Mouse (Mus musculus): ENCODE results near the gene Arl4d. TPM values are rescaled to one million over a fixed set of nuclear protein-coding genes. Genes with fewer than 3 reads are reported as not detected.

Arl4d gene
- polyA plus RNA-seq, 1 experiment = 2.5 TPM

DNA sequence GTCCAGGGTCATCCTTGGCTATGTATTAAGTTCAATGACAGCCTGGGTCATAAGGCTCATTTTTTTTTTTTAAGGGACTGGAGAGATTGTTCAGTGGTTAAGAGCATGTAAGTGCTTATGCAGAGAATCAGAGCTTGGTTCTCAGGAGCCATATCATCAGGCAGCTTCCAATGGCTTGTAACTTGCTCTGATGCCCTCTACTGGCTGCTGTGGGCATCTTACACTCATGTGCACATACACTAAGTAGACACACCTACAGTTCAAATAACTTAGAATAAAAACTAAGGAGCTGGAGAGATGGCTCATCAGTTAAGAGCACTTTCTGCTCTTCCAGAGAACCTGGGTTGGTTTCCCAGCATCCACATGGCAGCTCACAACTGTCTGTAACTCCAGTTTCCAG, 32.8 kb downstream of the Arl4d start:
- H3K79me3 ChIP-seq (ENCODE audit: low read depth) = no peaks in the 10 kb centered on the region
- no peak overlapping the region for H3ac ChIP-seq (ENCODE audit: control insufficient read depth, insufficient read length, low read depth)
- no peak overlapping the region for H3K4me3 ChIP-seq (ENCODE audit: insufficient read depth, poor library complexity, severe bottlenecking)
- no peaks in the 10 kb centered on the region for H3K79me2 ChIP-seq (ENCODE audit: control insufficient read depth, insufficient read depth)
- no peaks in the 10 kb centered on the region for H3K27me3 ChIP-seq (ENCODE audit: control insufficient read depth, insufficient read depth, insufficient read length)
- TF ChIP-seq USF1 (IDR thresholded peaks at IDR 0.05; ENCODE audit: low read depth) = no peak
- TF ChIP-seq MAX (IDR thresholded peaks at IDR 0.05) = no peak
- TF ChIP-seq MYOG (IDR thresholded peaks at IDR 0.05; ENCODE audit: control insufficient read depth, extremely low read depth, insufficient read length) = no peak
- TF ChIP-seq MYOD1 (IDR thresholded peaks at IDR 0.05; ENCODE audit: control insufficient read depth, insufficient read length, low read depth) = no peak
- TF ChIP-seq FOSL1 (IDR thresholded peaks at IDR 0.05; ENCODE audit: insufficient read depth, low read length, poor library complexity, severe bottlenecking) = no peak
- no peak for TF ChIP-seq CTCF (IDR thresholded peaks at IDR 0.05; ENCODE audit: control insufficient read depth, insufficient read depth, insufficient read length)
- TF ChIP-seq CEBPB (IDR thresholded peaks at IDR 0.05; ENCODE audit: low read depth) = no peak
- H3K36me3 ChIP-seq (ENCODE audit: control insufficient read depth, insufficient read depth) = no peaks in the 10 kb centered on the region

DNA sequence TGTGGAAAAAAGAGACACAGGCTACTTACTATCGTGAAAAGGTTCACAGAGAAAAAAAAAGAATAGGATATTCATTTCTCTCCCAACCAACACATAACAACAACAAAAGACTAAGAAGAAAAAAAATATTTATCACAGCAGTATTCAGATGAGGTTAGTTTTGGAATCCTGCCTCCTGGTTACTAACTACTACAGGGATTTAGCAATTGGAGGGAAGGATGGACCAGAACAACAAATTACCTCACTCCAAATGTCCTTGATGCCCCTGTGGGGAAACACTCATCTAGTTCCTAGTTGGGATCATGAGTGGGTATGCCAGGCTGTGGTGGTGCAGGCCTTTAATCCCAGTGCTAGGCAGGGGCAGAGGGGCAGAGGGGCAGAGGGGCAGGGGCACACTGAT, 34.2 kb downstream of the Arl4d start:
- no peaks in the 10 kb centered on the region for H3K27me3 ChIP-seq (ENCODE audit: control insufficient read depth, insufficient read depth, insufficient read length)
- no peaks in the 10 kb centered on the region for H3K36me3 ChIP-seq (ENCODE audit: control insufficient read depth, insufficient read depth)
- TF ChIP-seq USF1 (IDR thresholded peaks at IDR 0.05; ENCODE audit: low read depth) (no peak), FOSL1 (IDR thresholded peaks at IDR 0.05; ENCODE audit: insufficient read depth, low read length, poor library complexity, severe bottlenecking) (no peak), CTCF (IDR thresholded peaks at IDR 0.05; ENCODE audit: control insufficient read depth, insufficient read depth, insufficient read length) (no peak), MYOD1 (IDR thresholded peaks at IDR 0.05; ENCODE audit: control insufficient read depth, insufficient read length, low read depth) (no peak), MYOG (IDR thresholded peaks at IDR 0.05; ENCODE audit: control insufficient read depth, extremely low read depth, insufficient read length) (no peak), CEBPB (IDR thresholded peaks at IDR 0.05; ENCODE audit: low read depth) (no peak), MAX (IDR thresholded peaks at IDR 0.05) (no peak)
- no peaks in the 10 kb centered on the region for H3K79me3 ChIP-seq (ENCODE audit: low read depth)
- H3K4me3 ChIP-seq (ENCODE audit: insufficient read depth, poor library complexity, severe bottlenecking) = no peak overlapping the region
- H3K79me2 ChIP-seq (ENCODE audit: control insufficient read depth, insufficient read depth) = no peaks in the 10 kb centered on the region
- H3ac ChIP-seq (ENCODE audit: control insufficient read depth, insufficient read length, low read depth) = no peak overlapping the region

DNA sequence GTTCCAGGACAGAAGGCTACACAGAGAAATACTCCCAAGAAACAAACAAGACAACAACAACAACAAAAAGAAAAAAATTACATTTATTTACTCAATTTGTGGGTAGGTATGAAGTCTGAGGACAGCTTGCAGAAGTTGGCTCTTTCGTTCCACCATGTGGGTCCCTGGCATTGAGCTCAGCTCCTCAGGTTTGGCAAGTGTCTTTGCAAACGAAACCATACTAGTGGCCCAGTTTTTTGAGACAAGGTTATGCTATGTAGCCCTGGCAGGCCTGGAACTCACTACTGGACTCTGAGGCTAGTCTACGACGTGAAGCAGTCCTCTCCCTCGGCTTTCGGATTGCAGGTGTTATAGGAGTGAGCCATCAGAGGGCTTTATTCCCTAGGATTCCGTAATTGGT, 34.6 kb downstream of the Arl4d start:
- no peak overlapping the region for H3ac ChIP-seq (ENCODE audit: control insufficient read depth, insufficient read length, low read depth)
- H3K79me2 ChIP-seq (ENCODE audit: control insufficient read depth, insufficient read depth) = no peaks in the 10 kb centered on the region
- H3K4me3 ChIP-seq (ENCODE audit: insufficient read depth, poor library complexity, severe bottlenecking) = no peak overlapping the region
- H3K79me3 ChIP-seq (ENCODE audit: low read depth) = no peaks in the 10 kb centered on the region
- TF ChIP-seq MYOG (IDR thresholded peaks at IDR 0.05; ENCODE audit: control insufficient read depth, extremely low read depth, insufficient read length) = no peak
- H3K36me3 ChIP-seq (ENCODE audit: control insufficient read depth, insufficient read depth) = no peaks in the 10 kb centered on the region
- H3K27me3 ChIP-seq (ENCODE audit: control insufficient read depth, insufficient read depth, insufficient read length) = no peaks in the 10 kb centered on the region

- Histone ChIP-seq H3ac (ENCODE audit: control insufficient read depth, insufficient read length, low read depth) (peak overlapping the region; percentile 24), H3K79me2 (ENCODE audit: control insufficient read depth, insufficient read depth) (no peaks in the 10 kb centered on the region), H3K79me3 (ENCODE audit: low read depth) (no peaks in the 10 kb centered on the region), H3K36me3 (ENCODE audit: control insufficient read depth, insufficient read depth) (no peaks in the 10 kb centered on the region), H3K4me3 (ENCODE audit: insufficient read depth, poor library complexity, severe bottlenecking) (no peak overlapping the region), H3K27me3 (ENCODE audit: control insufficient read depth, insufficient read depth, insufficient read length) (no peaks in the 10 kb centered on the region)
- TF ChIP-seq MAX (IDR thresholded peaks at IDR 0.05) = peak; percentile 82
- no peak for TF ChIP-seq CTCF (IDR thresholded peaks at IDR 0.05; ENCODE audit: control insufficient read depth, insufficient read depth, insufficient read length)
These were observed 35.1 kb downstream of the Arl4d start for GRCm38 (mm10) chr11:101700446-101700845.

GRCm38 (mm10) chr11:101704081-101704480, 38.7 kb downstream of the Arl4d start:
- TF ChIP-seq MAX (IDR thresholded peaks at IDR 0.05) = no peak
- TF ChIP-seq CEBPB (IDR thresholded peaks at IDR 0.05; ENCODE audit: low read depth) = no peak
- no peak for TF ChIP-seq MYOG (IDR thresholded peaks at IDR 0.05; ENCODE audit: control insufficient read depth, extremely low read depth, insufficient read length)
- TF ChIP-seq FOSL1 (IDR thresholded peaks at IDR 0.05; ENCODE audit: insufficient read depth, low read length, poor library complexity, severe bottlenecking) = no peak
- TF ChIP-seq MYOD1 (IDR thresholded peaks at IDR 0.05; ENCODE audit: control insufficient read depth, insufficient read length, low read depth) = no peak
- no peak for TF ChIP-seq CTCF (IDR thresholded peaks at IDR 0.05; ENCODE audit: control insufficient read depth, insufficient read depth, insufficient read length)
- no peak for TF ChIP-seq USF1 (IDR thresholded peaks at IDR 0.05; ENCODE audit: low read depth)
- Histone ChIP-seq H3K79me3 (ENCODE audit: low read depth) (no peaks in the 10 kb centered on the region), H3ac (ENCODE audit: control insufficient read depth, insufficient read length, low read depth) (no peak overlapping the region), H3K4me3 (ENCODE audit: insufficient read depth, poor library complexity, severe bottlenecking) (no peak overlapping the region), H3K36me3 (ENCODE audit: control insufficient read depth, insufficient read depth) (no peaks in the 10 kb centered on the region), H3K27me3 (ENCODE audit: control insufficient read depth, insufficient read depth, insufficient read length) (no peaks in the 10 kb centered on the region), H3K79me2 (ENCODE audit: control insufficient read depth, insufficient read depth) (no peaks in the 10 kb centered on the region)

GRCm38 (mm10) chr11:101706764-101707448, 41.6 kb downstream of the Arl4d start:
- Histone ChIP-seq H3K4me3 (ENCODE audit: insufficient read depth, poor library complexity, severe bottlenecking) (no peak overlapping the region), H3ac (ENCODE audit: control insufficient read depth, insufficient read length, low read depth) (no peak overlapping the region), H3K27me3 (ENCODE audit: control insufficient read depth, insufficient read depth, insufficient read length) (no peaks in the 10 kb centered on the region), H3K36me3 (ENCODE audit: control insufficient read depth, insufficient read depth) (no peaks in the 10 kb centered on the region), H3K79me2 (ENCODE audit: control insufficient read depth, insufficient read depth) (no peaks in the 10 kb centered on the region), H3K79me3 (ENCODE audit: low read depth) (no peaks in the 10 kb centered on the region)
- TF ChIP-seq CTCF (IDR thresholded peaks at IDR 0.05; ENCODE audit: control insufficient read depth, insufficient read depth, insufficient read length) (no peak), FOSL1 (IDR thresholded peaks at IDR 0.05; ENCODE audit: insufficient read depth, low read length, poor library complexity, severe bottlenecking) (no peak), MYOG (IDR thresholded peaks at IDR 0.05; ENCODE audit: control insufficient read depth, extremely low read depth, insufficient read length) (no peak), CEBPB (IDR thresholded peaks at IDR 0.05; ENCODE audit: low read depth) (no peak), MYOD1 (IDR thresholded peaks at IDR 0.05; ENCODE audit: control insufficient read depth, insufficient read length, low read depth) (no peak), MAX (IDR thresholded peaks at IDR 0.05) (no peak), USF1 (IDR thresholded peaks at IDR 0.05; ENCODE audit: low read depth) (no peak)
